Mouse (Mus musculus): ENCODE data around the gene Prpsap1. TPM values are rescaled to one million over a fixed set of nuclear protein-coding genes. Genes with fewer than 3 reads are reported as not detected.
"Not testable (repeated sequence)": the region's sequence is repeated elsewhere in the genome, so short reads cannot be mapped to it uniquely, and the experiment has no call there.

Prpsap1 gene
- total RNA-seq, 2 experiments from 2014 or later = 68.0 to 80.1 TPM

- no peak for DNase-seq
Observed at GRCm38 (mm10) chr11:116429862-116430613, 64.0 kb downstream of the Prpsap1 start.

- no peak for DNase-seq
Observed at GRCm38 (mm10) chr11:116428872-116429859, 64.8 kb downstream of the Prpsap1 start.

GRCm38 (mm10) chr11:116426852-116427575 lies 67.0 kb downstream of the Prpsap1 start:
- DNase-seq = no peak

- not testable (repeated sequence) for DNase-seq
Observed at GRCm38 (mm10) chr11:116426328-116426727, 67.7 kb downstream of the Prpsap1 start.

GRCm38 (mm10) chr11:116424621-116425407 lies 69.2 kb downstream of the Prpsap1 start:
- no peak for DNase-seq

GRCm38 (mm10) chr11:116423782-116424620 lies 70.0 kb downstream of the Prpsap1 start:
- DNase-seq = no peak

- DNase-seq = no peak
Observed at GRCm38 (mm10) chr11:116423214-116423613, 70.8 kb downstream of the Prpsap1 start.

GRCm38 (mm10) chr11:116422562-116422961 lies 71.4 kb downstream of the Prpsap1 start:
- DNase-seq = no peak

GRCm38 (mm10) chr11:116421102-116421501 lies 72.9 kb downstream of the Prpsap1 start:
- no peak for DNase-seq

Other genes with a start within 250 kb of the Prpsap1 start
- gene Srp68, start 220.0 kb downstream of the Prpsap1 start, total RNA-seq (2021) = 10 to 100 TPM; 63.3 to 64.9 TPM
- gene Galr2, start 213.3 kb downstream of the Prpsap1 start, total RNA-seq (2021) = under 1 TPM; 0.15 to 0.36 TPM
- 10 to 100 TPM; 57.0 to 70.2 TPM for gene Exoc7, start 187.0 kb downstream of the Prpsap1 start, total RNA-seq (2021)
- gene Foxj1, start 158.8 kb downstream of the Prpsap1 start, total RNA-seq (2021) = under 1 TPM; 0.18 to 0.30 TPM
- 10 to 100 TPM; 11.2 to 16.5 TPM for gene Rnf157, start 81.2 kb downstream of the Prpsap1 start, total RNA-seq (2021)
- gene Ubald2, start 60.1 kb downstream of the Prpsap1 start, total RNA-seq (2021) = 10 to 100 TPM; 47.9 to 51.1 TPM
- gene Qrich2, start 28.0 kb downstream of the Prpsap1 start, total RNA-seq (2021) = not detected
- gene Sphk1, start 36.7 kb upstream of the Prpsap1 start, total RNA-seq (2021) = 1 to 10 TPM; 3.0 to 5.1 TPM
- 10 to 100 TPM; 20.8 to 29.8 TPM for gene Ube2o, start 87.2 kb upstream of the Prpsap1 start, total RNA-seq (2021)
- not detected for gene Aanat, start 92.2 kb upstream of the Prpsap1 start, total RNA-seq (2021)
- 10 to 100 TPM; 11.1 to 14.4 TPM for gene Rhbdf2, start 132.8 kb upstream of the Prpsap1 start, total RNA-seq (2021)
- gene Prcd, start 159.3 kb upstream of the Prpsap1 start, total RNA-seq (2021) = 1 to 10 TPM; 4.1 to 6.0 TPM
- 10 to 100 TPM; 40.8 to 44.7 TPM for gene Cygb, start 160.1 kb upstream of the Prpsap1 start, total RNA-seq (2021)